Mouse (Mus musculus) heart, embryonic 13.5 days (tissue): ENCODE measurements around the gene Erc1. TPM values are rescaled to one million over a fixed set of nuclear protein-coding genes. Genes with fewer than 3 reads are reported as not detected.
"Not testable (repeated sequence)": the region's sequence is repeated elsewhere in the genome, so short reads cannot be mapped to it uniquely, and the experiment has no call there.

Experiments
- ATAC-seq: fragments of 200-750 bp; cut with Nextera tagmentation; 2 replicates; pipeline ENCODE4 v1.8.0; 2017; ENCODE audit warnings: moderate TSS enrichment; ENCODE audit not compliant: insufficient number of reproducible peaks, low FRiP score, low TSS enrichment; ENCODE audit errors: extremely low read depth
- H3K27ac ChIP-seq: fragments of 300-500 bp; sonication (generic); replicated peaks from 2 replicates; pipeline ENCODE4 v1.5.1; 2015; ENCODE audit warnings: moderate library complexity, mild to moderate bottlenecking, inconsistent platforms
- H3K27me3 ChIP-seq: fragments of 300-500 bp; sonication (generic); replicated peaks from 2 replicates; pipeline ENCODE4 v1.6.1; 2015; ENCODE audit warnings: mild to moderate bottlenecking, inconsistent platforms
- H3K36me3 ChIP-seq: fragments of 300-500 bp; sonication (generic); 2 replicates; pipeline ENCODE4 v1.6.1; 2015; ENCODE audit warnings: mild to moderate bottlenecking, inconsistent platforms
- H3K4me1 ChIP-seq: fragments of 300-500 bp; sonication (generic); 2 replicates; pipeline ENCODE4 v1.6.1; 2015; ENCODE audit warnings: inconsistent platforms
- H3K4me2 ChIP-seq: fragments of 300-500 bp; sonication (generic); 2 replicates; pipeline ENCODE4 v1.6.1; 2015; ENCODE audit warnings: inconsistent platforms, mild to moderate bottlenecking, moderate library complexity
- H3K4me3 ChIP-seq: fragments of 300-500 bp; sonication (generic); 2 replicates; pipeline ENCODE4 v1.5.1; 2015; ENCODE audit warnings: moderate library complexity, mild to moderate bottlenecking, inconsistent platforms
- H3K9ac ChIP-seq: fragments of 300-500 bp; sonication (generic); 2 replicates; pipeline ENCODE4 v1.6.1; 2015; ENCODE audit warnings: inconsistent platforms, mild to moderate bottlenecking, moderate library complexity
- H3K9me3 ChIP-seq: fragments of 300-500 bp; sonication (generic); 2 replicates; pipeline ENCODE4 v1.6.1; 2016; ENCODE audit warnings: inconsistent platforms
- WGBS: fragments of 180-500 bp; shearing (Covaris S2); methylation state at CpG from one replicate; pipeline ENCODE4 v1.1.7; 2015; ENCODE audit warnings: mixed read lengths; 5-methylcytosine and 5-hydroxymethylcytosine counted together
- polyA plus RNA-seq: library from polyadenylated mRNA; unstranded; fragments of >200 nt; fragmentation: Nextera tagmentation; extraction: Ambion mirVana; gene quantifications from 2 replicates; pipeline ENCODE4 v1.2.1, GENCODE M21; 2015

Gene Erc1
- polyA plus RNA-seq, 1 experiment from 2014 or later: 11.9 TPM

DNA sequence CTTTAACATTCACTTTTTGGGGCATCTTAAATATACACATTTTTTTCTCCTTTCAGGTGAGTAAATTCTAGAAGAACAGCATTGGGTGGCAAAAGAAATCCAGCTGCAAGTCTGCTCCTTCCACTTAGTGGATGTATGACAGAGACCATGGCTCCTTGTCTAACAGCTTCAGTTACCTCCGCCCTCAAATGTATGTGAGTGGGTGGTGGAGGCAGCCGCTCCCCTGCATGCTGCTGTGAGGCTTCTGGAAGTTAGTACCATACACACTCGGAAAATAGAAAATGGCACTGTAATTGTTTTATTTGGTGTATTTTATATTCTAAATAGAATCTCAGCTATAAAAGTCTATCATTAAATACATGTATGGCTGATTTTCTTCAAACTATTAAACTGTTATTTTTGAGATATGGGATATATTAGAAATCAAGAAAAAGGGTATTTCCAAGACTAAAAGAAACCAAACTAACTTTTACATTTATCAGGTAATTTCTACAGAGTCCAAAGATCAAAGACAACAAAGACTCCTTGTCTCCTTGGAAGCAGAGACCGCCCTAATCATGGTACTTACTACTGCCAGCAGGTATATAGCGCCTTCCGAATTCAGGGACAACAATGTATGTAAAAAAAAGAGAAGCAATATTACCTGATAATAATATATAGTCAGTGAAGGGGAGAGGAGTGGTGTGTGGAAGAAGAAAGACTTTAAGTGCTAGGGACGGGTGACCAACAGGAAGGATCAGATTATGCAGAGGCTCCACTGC lies 190.4 kb downstream of the Erc1 start:
- WGBS: 86% methylated on average over 7 of the region's 7 CpGs
- Histone ChIP-seq H3K27me3 (no peaks in the 10 kb centered on the region), H3K9me3 (no peaks in the 10 kb centered on the region), H3K36me3 (no peaks in the 10 kb centered on the region), H3K4me2 (no peak overlapping the region), H3K27ac (no peak overlapping the region), H3K4me1 (peaks cover 21% of the 10 kb centered on the region), H3K4me3 (no peak overlapping the region), H3K9ac (no peak overlapping the region)
- no peak for ATAC-seq

- H3K4me3 ChIP-seq, H3K9ac ChIP-seq, H3K27ac ChIP-seq, H3K9me3 ChIP-seq, H3K27me3 ChIP-seq, ATAC-seq, H3K4me2 ChIP-seq, H3K36me3 ChIP-seq: not testable (repeated sequence)
- peaks cover 13% of the 10 kb centered on the region for H3K4me1 ChIP-seq
- WGBS: 54% methylated on average over 2 of the region's 2 CpGs
Observed at GRCm38 (mm10) chr6:119654777-119655176, 193.2 kb downstream of the Erc1 start.

- Histone ChIP-seq H3K4me1 (peaks cover 25% of the 10 kb centered on the region), H3K9ac (no peak overlapping the region), H3K4me2 (no peak overlapping the region), H3K9me3 (no peaks in the 10 kb centered on the region), H3K27me3 (no peaks in the 10 kb centered on the region), H3K4me3 (no peak overlapping the region), H3K36me3 (no peaks in the 10 kb centered on the region), H3K27ac (no peak overlapping the region)
- ATAC-seq: no peak
- WGBS: 68% methylated on average over 14 of the region's 14 CpGs
Observed at GRCm38 (mm10) chr6:119643880-119644460, 204.0 kb downstream of the Erc1 start.

GRCm38 (mm10) chr6:119643178-119643728 lies 204.7 kb downstream of the Erc1 start:
- WGBS: 78% methylated on average over 7 of the region's 7 CpGs
- Histone ChIP-seq H3K4me1 (peaks cover 22% of the 10 kb centered on the region), H3K9me3 (no peaks in the 10 kb centered on the region), H3K9ac (no peak overlapping the region), H3K36me3 (no peaks in the 10 kb centered on the region), H3K27me3 (no peaks in the 10 kb centered on the region), H3K4me3 (no peak overlapping the region), H3K27ac (0 out of 2 replicates have a peak overlapping the region, but pooled peaks have one; percentile 61), H3K4me2 (no peak overlapping the region)
- ATAC-seq: no peak

DNA sequence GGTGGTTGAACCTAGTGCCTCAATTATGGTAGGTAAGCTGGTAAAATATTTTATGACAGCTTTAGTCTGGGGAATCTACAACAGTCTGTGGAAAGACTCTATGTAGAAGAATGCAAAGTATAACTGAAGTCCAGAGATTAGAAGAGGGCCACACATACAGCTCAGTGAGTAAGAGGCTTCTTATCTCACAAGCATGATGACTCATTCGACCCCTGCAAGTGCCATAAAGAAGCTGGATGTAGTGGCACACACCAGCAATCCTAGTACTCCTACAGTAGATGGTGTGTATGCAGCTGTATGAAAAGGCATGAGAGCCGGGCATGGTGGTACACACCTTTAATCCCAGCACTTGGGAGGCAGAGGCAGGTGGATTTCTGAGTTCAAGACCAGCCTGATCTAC lies 205.2 kb downstream of the Erc1 start:
- 19% methylated on average over 2 of the region's 2 CpGs for WGBS
- H3K27ac ChIP-seq: peak overlapping the region; percentile 61
- no peaks in the 10 kb centered on the region for H3K9me3 ChIP-seq
- no peak overlapping the region for H3K4me2 ChIP-seq
- H3K4me1 ChIP-seq: peaks cover 22% of the 10 kb centered on the region
- no peak for ATAC-seq
- H3K9ac ChIP-seq: no peak overlapping the region
- H3K27me3 ChIP-seq: no peaks in the 10 kb centered on the region
- no peak overlapping the region for H3K4me3 ChIP-seq
- H3K36me3 ChIP-seq: no peaks in the 10 kb centered on the region

- no peak overlapping the region for H3K27ac ChIP-seq
- H3K4me1 ChIP-seq: 0 out of 2 replicates have a peak, but pooled peaks cover 5% of the 10 kb centered on the region
- H3K27me3 ChIP-seq: no peaks in the 10 kb centered on the region
- no peak overlapping the region for H3K4me2 ChIP-seq
- no peak overlapping the region for H3K4me3 ChIP-seq
- no peaks in the 10 kb centered on the region for H3K9me3 ChIP-seq
- 55% methylated on average over 2 of the region's 2 CpGs for WGBS
- peaks cover under 1% of the 10 kb centered on the region; the same call in 1 of the 2 replicates for H3K36me3 ChIP-seq
- H3K9ac ChIP-seq: no peak overlapping the region
- ATAC-seq: no peak
Observed at GRCm38 (mm10) chr6:119635629-119636028, 212.3 kb downstream of the Erc1 start.

- no peak overlapping the region for H3K4me2 ChIP-seq
- no peaks in the 10 kb centered on the region for H3K27me3 ChIP-seq
- H3K4me3 ChIP-seq: no peak overlapping the region
- H3K9ac ChIP-seq: no peak overlapping the region
- H3K27ac ChIP-seq: no peak overlapping the region
- 77% methylated on average over 3 of the region's 3 CpGs for WGBS
- no peak for ATAC-seq
- peaks cover 21% of the 10 kb centered on the region for H3K36me3 ChIP-seq
- H3K9me3 ChIP-seq: no peaks in the 10 kb centered on the region
- H3K4me1 ChIP-seq: 0 out of 2 replicates have a peak, but pooled peaks cover 2% of the 10 kb centered on the region
Observed at GRCm38 (mm10) chr6:119630622-119631021, 217.3 kb downstream of the Erc1 start.

GRCm38 (mm10) chr6:119601379-119601778 lies 246.6 kb downstream of the Erc1 start:
- no peaks in the 10 kb centered on the region for H3K9me3 ChIP-seq
- no peak overlapping the region for H3K4me2 ChIP-seq
- 74% methylated on average over 2 of the region's 2 CpGs for WGBS
- ATAC-seq: no peak
- no peaks in the 10 kb centered on the region for H3K36me3 ChIP-seq
- no peak overlapping the region for H3K27ac ChIP-seq
- no peak overlapping the region for H3K9ac ChIP-seq
- H3K27me3 ChIP-seq: no peaks in the 10 kb centered on the region
- peaks cover 26% of the 10 kb centered on the region for H3K4me1 ChIP-seq
- H3K4me3 ChIP-seq: no peak overlapping the region

GRCm38 (mm10) chr6:119595440-119595839 lies 252.5 kb downstream of the Erc1 start:
- no peak overlapping the region for H3K4me3 ChIP-seq
- H3K9me3 ChIP-seq: no peaks in the 10 kb centered on the region
- no peaks in the 10 kb centered on the region for H3K27me3 ChIP-seq
- 80% methylated on average over 4 of the region's 4 CpGs for WGBS
- peaks cover 10% of the 10 kb centered on the region; the same call in 1 of the 2 replicates for H3K36me3 ChIP-seq
- ATAC-seq: no peak
- H3K27ac ChIP-seq: no peak overlapping the region
- no peak overlapping the region for H3K4me2 ChIP-seq
- H3K9ac ChIP-seq: no peak overlapping the region
- peaks cover 13% of the 10 kb centered on the region for H3K4me1 ChIP-seq

GRCm38 (mm10) chr6:119590872-119591271 lies 257.1 kb downstream of the Erc1 start:
- H3K9me3 ChIP-seq: no peaks in the 10 kb centered on the region
- H3K27me3 ChIP-seq: no peaks in the 10 kb centered on the region
- peaks cover 10% of the 10 kb centered on the region; the same call in 1 of the 2 replicates for H3K36me3 ChIP-seq
- H3K27ac ChIP-seq: no peak overlapping the region
- H3K4me2 ChIP-seq: no peak overlapping the region
- H3K9ac ChIP-seq: no peak overlapping the region
- no peak for ATAC-seq
- peaks cover 50% of the 10 kb centered on the region for H3K4me1 ChIP-seq
- WGBS: 73% methylated on average over 2 of the region's 2 CpGs
- no peak overlapping the region for H3K4me3 ChIP-seq

- Histone ChIP-seq H3K36me3 (peaks cover 4% of the 10 kb centered on the region; the same call in 1 of the 2 replicates), H3K4me1 (peaks cover 76% of the 10 kb centered on the region)
Observed at GRCm38 (mm10) chr6:119587897-119588296, 260.1 kb downstream of the Erc1 start.

More at GRCm38 (mm10) chr6:119587897-119588296, 260.1 kb downstream of the Erc1 start:
- no peak overlapping the region for H3K4me2 ChIP-seq
- H3K9me3 ChIP-seq: no peaks in the 10 kb centered on the region
- H3K27me3 ChIP-seq: no peaks in the 10 kb centered on the region
- ATAC-seq: no peak
- H3K27ac ChIP-seq: 0 out of 2 replicates have a peak overlapping the region, but pooled peaks have one; percentile 17
- 71% methylated on average over 2 of the region's 2 CpGs for WGBS
- H3K4me3 ChIP-seq: no peak overlapping the region
- H3K9ac ChIP-seq: no peak overlapping the region
